Mouse (Mus musculus): Measurements from ENCODE around the gene Cebpb. TPM values are rescaled to one million over a fixed set of nuclear protein-coding genes. Genes with fewer than 3 reads are reported as not detected.

Gene Cebpb
- polyA plus RNA-seq, 1 experiment from 2014 or later = 1.3 TPM

DNA sequence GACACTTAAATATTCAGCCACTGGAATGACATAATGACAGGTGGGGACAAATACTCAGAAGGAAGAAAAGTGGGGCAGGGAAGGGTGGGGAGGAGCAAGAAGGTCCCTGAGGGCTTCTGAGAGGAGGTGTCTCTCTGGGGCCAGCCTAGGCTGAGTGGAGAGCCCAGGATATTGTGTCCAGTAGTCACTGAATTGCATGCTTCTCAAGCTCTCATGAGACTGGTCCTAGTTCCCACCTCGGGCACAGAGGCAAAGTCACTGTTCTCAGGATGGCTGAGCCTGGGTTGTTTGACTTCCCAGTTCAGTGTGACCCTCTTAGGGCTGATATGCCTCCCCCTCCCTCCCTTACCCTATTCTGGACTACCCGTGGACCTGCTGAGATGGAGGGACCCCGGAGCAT lies 4.1 kb downstream of the Cebpb start:
- Histone ChIP-seq H3K4me3 (ENCODE audit: low read depth, low read length) (no peak overlapping the region), H3K4me1 (ENCODE audit: control insufficient read depth, insufficient read depth, low read length) (peaks cover 15% of the 10 kb centered on the region), H3K4me2 (replicated peaks; ENCODE audit: low read depth, low read length) (no peak overlapping the region), H3K27ac (ENCODE audit: low read length) (no peak overlapping the region), H3K9ac (replicated peaks; ENCODE audit: low read depth, low read length) (no peak overlapping the region), H3K9me3 (ENCODE audit: control insufficient read depth, low read depth, low read length) (no peaks in the 10 kb centered on the region), H3K27me3 (ENCODE audit: control insufficient read depth, insufficient read depth, low read length) (no peaks in the 10 kb centered on the region), H3K36me3 (ENCODE audit: control insufficient read depth, insufficient read depth, low read length) (no peaks in the 10 kb centered on the region; the same call in 1 of the 2 replicates)
- WGBS = 52% methylated on average over 3 of the region's 3 CpGs
- no peak for ATAC-seq (ENCODE audit: insufficient number of reproducible peaks, insufficient read depth, low FRiP score, low read depth)

DNA sequence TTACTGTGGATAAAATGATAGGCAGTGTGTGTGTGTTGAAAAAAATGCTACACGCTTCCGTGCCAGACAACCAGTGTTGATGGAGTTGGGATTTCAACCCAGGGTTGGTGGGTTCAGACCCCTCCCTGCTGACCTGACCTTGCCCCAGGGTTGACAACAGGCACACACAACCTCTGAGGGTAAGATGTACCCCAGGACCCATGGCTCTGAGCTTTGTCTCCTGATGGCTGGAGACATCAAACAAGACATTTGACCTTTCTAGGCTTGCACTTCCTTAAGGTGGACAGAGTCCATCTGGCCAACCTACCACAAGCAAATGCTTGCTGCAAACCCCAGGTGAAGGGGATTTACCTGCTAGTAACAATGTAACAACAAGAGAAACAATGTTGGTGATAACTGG lies 4.8 kb downstream of the Cebpb start:
- Histone ChIP-seq H3K27ac (ENCODE audit: low read length) (no peak overlapping the region), H3K9me3 (ENCODE audit: control insufficient read depth, low read depth, low read length) (no peaks in the 10 kb centered on the region), H3K36me3 (ENCODE audit: control insufficient read depth, insufficient read depth, low read length) (no peaks in the 10 kb centered on the region; the same call in 1 of the 2 replicates), H3K27me3 (ENCODE audit: control insufficient read depth, insufficient read depth, low read length) (no peaks in the 10 kb centered on the region), H3K4me2 (replicated peaks; ENCODE audit: low read depth, low read length) (no peak overlapping the region), H3K4me3 (ENCODE audit: low read depth, low read length) (no peak overlapping the region), H3K4me1 (ENCODE audit: control insufficient read depth, insufficient read depth, low read length) (peaks cover 11% of the 10 kb centered on the region), H3K9ac (replicated peaks; ENCODE audit: low read depth, low read length) (no peak overlapping the region)
- ATAC-seq (ENCODE audit: insufficient number of reproducible peaks, insufficient read depth, low FRiP score, low read depth) = no peak
- 78% methylated on average over 2 of the region's 2 CpGs for WGBS

DNA sequence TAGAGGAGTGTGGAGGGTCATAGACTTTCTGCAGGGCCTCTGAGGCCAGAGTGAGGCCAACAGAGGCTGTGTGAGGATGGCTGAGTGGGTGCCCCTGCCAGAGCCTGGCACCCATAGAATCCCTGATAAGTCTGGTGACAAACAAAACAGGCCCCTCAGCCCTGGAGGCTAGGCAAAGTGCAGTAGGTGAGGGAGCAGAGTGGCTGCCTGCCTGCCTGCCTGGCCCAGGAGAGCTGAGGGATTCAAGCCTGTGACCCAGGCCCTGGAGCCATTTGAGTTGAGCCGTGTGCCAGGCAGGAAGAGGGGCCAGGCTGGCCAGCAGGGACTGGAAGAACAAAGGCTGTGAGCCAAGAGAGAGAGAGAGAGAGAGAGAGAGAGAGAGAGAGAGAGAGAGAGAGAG lies 5.5 kb downstream of the Cebpb start:
- Histone ChIP-seq H3K4me1 (ENCODE audit: control insufficient read depth, insufficient read depth, low read length) (peaks cover 11% of the 10 kb centered on the region), H3K9ac (replicated peaks; ENCODE audit: low read depth, low read length) (no peak overlapping the region), H3K4me2 (replicated peaks; ENCODE audit: low read depth, low read length) (no peak overlapping the region), H3K36me3 (ENCODE audit: control insufficient read depth, insufficient read depth, low read length) (no peaks in the 10 kb centered on the region; the same call in 1 of the 2 replicates), H3K27ac (ENCODE audit: low read length) (no peak overlapping the region), H3K27me3 (ENCODE audit: control insufficient read depth, insufficient read depth, low read length) (no peaks in the 10 kb centered on the region), H3K4me3 (ENCODE audit: low read depth, low read length) (no peak overlapping the region), H3K9me3 (ENCODE audit: control insufficient read depth, low read depth, low read length) (no peaks in the 10 kb centered on the region)
- WGBS = 50% methylated on average over 1 of the region's 1 CpGs
- ATAC-seq (ENCODE audit: insufficient number of reproducible peaks, insufficient read depth, low FRiP score, low read depth) = no peak

DNA sequence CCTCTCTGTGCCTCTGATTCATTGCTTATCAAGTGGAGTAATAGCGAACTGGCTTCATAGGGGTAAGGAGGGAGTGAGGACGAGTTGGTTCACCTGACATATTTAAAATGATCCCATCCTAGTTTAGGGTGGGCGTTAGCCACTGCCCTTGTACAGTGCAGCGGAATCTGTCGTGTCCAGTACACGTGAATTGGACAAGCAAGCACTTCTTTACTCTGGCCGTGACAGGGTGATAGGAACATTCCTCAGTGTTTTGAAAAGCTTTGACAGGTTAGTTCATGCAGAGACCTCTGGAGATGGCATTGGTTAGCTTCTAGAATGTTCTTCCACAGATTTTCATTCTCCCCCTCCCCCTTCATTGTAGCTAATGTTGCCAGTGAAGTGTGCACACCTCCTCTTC lies 6.2 kb downstream of the Cebpb start:
- Histone ChIP-seq H3K4me2 (replicated peaks; ENCODE audit: low read depth, low read length) (no peak overlapping the region), H3K27ac (ENCODE audit: low read length) (no peak overlapping the region), H3K9ac (replicated peaks; ENCODE audit: low read depth, low read length) (no peak overlapping the region), H3K36me3 (ENCODE audit: control insufficient read depth, insufficient read depth, low read length) (no peaks in the 10 kb centered on the region; the same call in 1 of the 2 replicates), H3K4me3 (ENCODE audit: low read depth, low read length) (no peak overlapping the region), H3K9me3 (ENCODE audit: control insufficient read depth, low read depth, low read length) (no peaks in the 10 kb centered on the region), H3K27me3 (ENCODE audit: control insufficient read depth, insufficient read depth, low read length) (no peaks in the 10 kb centered on the region), H3K4me1 (ENCODE audit: control insufficient read depth, insufficient read depth, low read length) (peaks cover 11% of the 10 kb centered on the region)
- no peak for ATAC-seq (ENCODE audit: insufficient number of reproducible peaks, insufficient read depth, low FRiP score, low read depth)
- WGBS = 95% methylated on average over 7 of the region's 7 CpGs

DNA sequence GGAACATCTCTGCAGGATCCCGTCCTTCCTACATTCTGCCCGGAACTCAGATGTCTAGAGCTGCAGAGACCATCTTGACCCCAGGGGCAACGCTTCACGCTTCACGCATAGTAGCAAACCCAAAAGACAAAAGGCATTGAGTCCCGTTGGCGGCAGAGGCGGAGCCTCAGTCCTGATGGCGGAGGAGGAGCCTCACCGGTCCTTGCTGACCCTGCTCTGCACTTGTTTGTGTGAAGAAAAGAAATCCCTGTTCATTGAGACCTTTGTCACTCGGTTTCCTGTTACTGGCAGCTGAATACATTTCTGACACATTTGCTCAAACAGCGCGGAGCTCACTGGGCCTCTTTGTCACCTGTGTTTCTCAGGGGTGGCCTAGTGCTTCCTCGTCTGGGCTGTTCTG lies 6.8 kb downstream of the Cebpb start:
- no peak overlapping the region for H3K27ac ChIP-seq (ENCODE audit: low read length)

DNA sequence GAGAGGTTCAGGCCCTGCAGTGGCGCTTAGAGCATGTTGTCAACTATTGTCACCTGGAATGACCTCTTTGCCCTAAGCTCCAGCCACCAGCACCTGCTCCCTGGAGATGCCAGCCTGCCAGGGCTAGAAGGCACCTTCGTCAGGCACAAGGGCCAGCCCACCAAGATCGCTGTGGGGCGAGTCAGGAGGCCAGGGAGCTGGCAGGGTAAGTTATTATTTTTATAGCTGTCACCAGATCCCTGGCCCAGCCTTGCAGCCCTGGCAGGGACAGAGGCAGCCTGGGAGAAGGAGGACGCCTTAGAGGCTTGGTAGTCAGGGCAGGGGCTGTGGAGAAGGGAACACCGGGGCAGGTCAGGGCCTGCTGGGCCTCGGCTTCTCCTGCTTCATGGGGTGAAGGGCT lies 7.4 kb downstream of the Cebpb start:
- Histone ChIP-seq H3K27me3 (ENCODE audit: control insufficient read depth, insufficient read depth, low read length) (no peaks in the 10 kb centered on the region), H3K4me2 (replicated peaks; ENCODE audit: low read depth, low read length) (no peak overlapping the region), H3K9ac (replicated peaks; ENCODE audit: low read depth, low read length) (no peak overlapping the region), H3K36me3 (ENCODE audit: control insufficient read depth, insufficient read depth, low read length) (no peaks in the 10 kb centered on the region; the same call in 1 of the 2 replicates), H3K9me3 (ENCODE audit: control insufficient read depth, low read depth, low read length) (no peaks in the 10 kb centered on the region), H3K27ac (ENCODE audit: low read length) (no peak overlapping the region), H3K4me1 (ENCODE audit: control insufficient read depth, insufficient read depth, low read length) (peaks cover 2% of the 10 kb centered on the region), H3K4me3 (ENCODE audit: low read depth, low read length) (no peak overlapping the region)
- 78% methylated on average over 7 of the region's 7 CpGs for WGBS
- ATAC-seq (ENCODE audit: insufficient number of reproducible peaks, insufficient read depth, low FRiP score, low read depth) = no peak

More for the DNA sequence above, 6.8 kb downstream of the Cebpb start:
- no peak overlapping the region for H3K9ac ChIP-seq (replicated peaks; ENCODE audit: low read depth, low read length)
- 76% methylated on average over 14 of the region's 14 CpGs for WGBS
- no peak overlapping the region for H3K4me2 ChIP-seq (replicated peaks; ENCODE audit: low read depth, low read length)
- H3K36me3 ChIP-seq (ENCODE audit: control insufficient read depth, insufficient read depth, low read length) = no peaks in the 10 kb centered on the region; the same call in 1 of the 2 replicates
- ATAC-seq (ENCODE audit: insufficient number of reproducible peaks, insufficient read depth, low FRiP score, low read depth) = no peak
- H3K4me3 ChIP-seq (ENCODE audit: low read depth, low read length) = no peak overlapping the region
- H3K27me3 ChIP-seq (ENCODE audit: control insufficient read depth, insufficient read depth, low read length) = no peaks in the 10 kb centered on the region
- H3K4me1 ChIP-seq (ENCODE audit: control insufficient read depth, insufficient read depth, low read length) = peaks cover 9% of the 10 kb centered on the region
- H3K9me3 ChIP-seq (ENCODE audit: control insufficient read depth, low read depth, low read length) = no peaks in the 10 kb centered on the region

DNA sequence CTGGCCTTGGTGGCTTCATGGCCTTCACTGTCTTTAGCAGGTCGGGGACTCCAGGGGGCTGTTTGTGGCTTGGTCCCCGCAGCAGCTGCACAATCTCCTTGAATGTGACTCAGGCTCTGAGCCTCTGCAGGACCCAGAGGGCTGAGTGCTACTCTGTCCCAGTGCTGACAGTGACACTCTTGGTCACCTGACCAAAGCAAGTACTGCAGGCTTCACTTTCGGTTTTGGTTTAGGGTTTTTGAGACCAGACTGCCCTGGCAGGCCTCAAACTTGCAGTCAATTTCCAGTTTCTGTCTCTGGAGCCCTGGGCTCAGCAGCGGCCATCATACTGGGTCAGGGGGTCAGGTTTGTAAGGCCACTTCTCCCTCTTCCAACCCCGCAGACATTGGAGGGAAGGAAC lies 9.2 kb downstream of the Cebpb start:
- no peak for ATAC-seq (ENCODE audit: insufficient number of reproducible peaks, insufficient read depth, low FRiP score, low read depth)
- H3K4me3 ChIP-seq (ENCODE audit: low read depth, low read length) = no peak overlapping the region
- H3K27me3 ChIP-seq (ENCODE audit: control insufficient read depth, insufficient read depth, low read length) = no peaks in the 10 kb centered on the region
- no peak overlapping the region for H3K9ac ChIP-seq (replicated peaks; ENCODE audit: low read depth, low read length)
- H3K4me1 ChIP-seq (ENCODE audit: control insufficient read depth, insufficient read depth, low read length) = no peaks in the 10 kb centered on the region
- no peak overlapping the region for H3K4me2 ChIP-seq (replicated peaks; ENCODE audit: low read depth, low read length)
- no peaks in the 10 kb centered on the region for H3K9me3 ChIP-seq (ENCODE audit: control insufficient read depth, low read depth, low read length)
- H3K27ac ChIP-seq (ENCODE audit: low read length) = no peak overlapping the region
- WGBS = 39% methylated on average over 5 of the region's 5 CpGs
- H3K36me3 ChIP-seq (ENCODE audit: control insufficient read depth, insufficient read depth, low read length) = no peaks in the 10 kb centered on the region

DNA sequence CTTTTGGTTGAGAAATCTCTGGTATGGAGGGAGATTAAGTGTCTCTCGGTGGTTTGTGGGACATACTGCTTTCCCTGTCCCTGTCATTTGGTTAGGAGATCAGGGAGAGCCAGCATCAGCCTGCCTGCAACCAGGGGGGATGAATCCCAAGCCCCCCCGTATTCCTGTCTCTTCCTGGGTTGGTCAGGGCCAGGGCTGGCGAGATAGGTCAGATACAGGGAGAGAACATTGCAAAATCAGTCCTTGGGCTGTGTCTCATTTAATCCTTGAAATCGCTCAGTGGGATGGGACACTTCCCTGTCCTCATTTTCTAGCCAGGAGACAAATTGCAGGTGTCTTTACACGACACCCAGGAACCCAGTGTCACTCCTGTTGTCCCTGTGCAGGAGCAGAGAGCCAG lies 11.3 kb downstream of the Cebpb start:
- Histone ChIP-seq H3K27ac (ENCODE audit: low read length) (no peak overlapping the region), H3K4me2 (replicated peaks; ENCODE audit: low read depth, low read length) (no peak overlapping the region), H3K36me3 (ENCODE audit: control insufficient read depth, insufficient read depth, low read length) (no peaks in the 10 kb centered on the region), H3K9me3 (ENCODE audit: control insufficient read depth, low read depth, low read length) (no peaks in the 10 kb centered on the region), H3K27me3 (ENCODE audit: control insufficient read depth, insufficient read depth, low read length) (no peaks in the 10 kb centered on the region), H3K4me1 (ENCODE audit: control insufficient read depth, insufficient read depth, low read length) (no peaks in the 10 kb centered on the region), H3K9ac (replicated peaks; ENCODE audit: low read depth, low read length) (no peak overlapping the region), H3K4me3 (ENCODE audit: low read depth, low read length) (no peak overlapping the region)
- 72% methylated on average over 5 of the region's 5 CpGs for WGBS
- no peak for ATAC-seq (ENCODE audit: insufficient number of reproducible peaks, insufficient read depth, low FRiP score, low read depth)

DNA sequence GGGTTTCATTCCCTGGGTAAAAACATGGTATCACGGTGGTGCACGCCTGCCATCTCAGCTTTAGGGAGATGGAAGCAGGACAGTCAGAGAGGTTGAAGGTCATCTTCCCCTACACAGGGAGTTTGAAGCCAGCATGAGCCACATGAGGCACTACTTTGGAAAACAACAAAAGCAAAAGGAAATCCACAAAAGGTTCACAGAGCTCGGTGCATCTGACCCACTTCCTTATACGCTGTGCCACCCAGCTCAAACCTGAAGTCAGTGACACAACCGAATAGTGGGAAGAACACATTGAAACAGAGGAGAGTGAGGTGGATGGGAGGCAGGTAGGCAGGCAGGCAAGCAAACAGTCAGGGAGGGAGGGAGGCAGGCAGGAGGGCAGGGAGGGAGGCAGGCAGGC lies 12.8 kb downstream of the Cebpb start:
- WGBS = 69% methylated on average over 5 of the region's 5 CpGs
- no peaks in the 10 kb centered on the region for H3K27me3 ChIP-seq (ENCODE audit: control insufficient read depth, insufficient read depth, low read length)
- peaks cover 6% of the 10 kb centered on the region; the same call in 1 of the 2 replicates for H3K4me1 ChIP-seq (ENCODE audit: control insufficient read depth, insufficient read depth, low read length)
- H3K27ac ChIP-seq (ENCODE audit: low read length) = no peak overlapping the region
- H3K36me3 ChIP-seq (ENCODE audit: control insufficient read depth, insufficient read depth, low read length) = no peaks in the 10 kb centered on the region
- ATAC-seq (ENCODE audit: insufficient number of reproducible peaks, insufficient read depth, low FRiP score, low read depth) = no peak
- H3K9me3 ChIP-seq (ENCODE audit: control insufficient read depth, low read depth, low read length) = no peaks in the 10 kb centered on the region
- no peak overlapping the region for H3K9ac ChIP-seq (replicated peaks; ENCODE audit: low read depth, low read length)
- H3K4me3 ChIP-seq (ENCODE audit: low read depth, low read length) = no peak overlapping the region
- H3K4me2 ChIP-seq (replicated peaks; ENCODE audit: low read depth, low read length) = no peak overlapping the region

Measured in stomach, embryonic 14.5 days (tissue).